In genomic region chr12:70706806-70707628, GRCm38 (mm10) we compare ENCODE assay signal across 12 mouse cellular contexts.
A peak's percentile ranks its signal among the peaks of the same experiment; 100 is the strongest.
DNase-seq lines count a peak whose midpoint lies in the region; ATAC-seq lines count a peak whose summit lies in the region.
"Had no signal": no experiment of that assay in that cellular context is flagged by ENCODE, and none has a peak within 500 bp of the region (broad histone marks: within the 10 kb centered on the region; RNA-seq: fewer than 3 reads in every experiment).

No protein-coding gene starts in this region.

- H3K9me3 ChIP-seq in embryonic facial prominence, embryonic 13.5 days: no peaks in the 10 kb centered on the region
- H3K9me3 ChIP-seq in embryonic facial prominence, embryonic 10.5 days: no peaks in the 10 kb centered on the region
- no peaks in the 10 kb centered on the region for H3K9me3 ChIP-seq in midbrain, embryonic 11.5 days (ENCODE audit: control insufficient read depth, low read length)
- no peaks in the 10 kb centered on the region for H3K9me3 ChIP-seq in midbrain, embryonic 10.5 days (replicated peaks)
- H3K9me3 ChIP-seq in liver, embryonic 12.5 days (replicated peaks): no peaks in the 10 kb centered on the region
- H3K9me3 ChIP-seq in hindbrain, embryonic 14.5 days (ENCODE audit: control insufficient read depth, low read length): no peaks in the 10 kb centered on the region
- H3K9me3 ChIP-seq: hindbrain, embryonic 10.5 days; midbrain, embryonic 15.5 days; neural tube, embryonic 13.5 days had no signal

- H3K4me3 ChIP-seq in embryonic facial prominence, embryonic 13.5 days: no peak overlapping the region
- no peak overlapping the region for H3K4me3 ChIP-seq in embryonic facial prominence, embryonic 10.5 days
- no peak overlapping the region for H3K4me3 ChIP-seq in midbrain, embryonic 11.5 days (ENCODE audit: low read depth, low read length)
- H3K4me3 ChIP-seq in midbrain, embryonic 10.5 days: no peak overlapping the region
- H3K4me3 ChIP-seq in liver, embryonic 12.5 days: no peak overlapping the region
- no peak overlapping the region for H3K4me3 ChIP-seq in hindbrain, embryonic 14.5 days (replicated peaks; ENCODE audit: low read length)
- H3K4me3 ChIP-seq: hindbrain, embryonic 10.5 days; midbrain, embryonic 15.5 days; neural tube, embryonic 13.5 days had no signal

- ATAC-seq in embryonic facial prominence, embryonic 13.5 days (ENCODE audit: insufficient number of reproducible peaks, insufficient read depth, low FRiP score, low TSS enrichment, low read depth): no peak
- ATAC-seq in midbrain, embryonic 11.5 days (ENCODE audit: low FRiP score): no peak
- peak; percentile 21; the same call in 1 of the 2 replicates for ATAC-seq in liver, embryonic 12.5 days
- no peak for ATAC-seq in hindbrain, embryonic 14.5 days (ENCODE audit: low FRiP score)
- ATAC-seq: midbrain, embryonic 15.5 days had no signal

- H3K36me3 ChIP-seq in embryonic facial prominence, embryonic 13.5 days: no peaks in the 10 kb centered on the region
- no peaks in the 10 kb centered on the region for H3K36me3 ChIP-seq in embryonic facial prominence, embryonic 10.5 days (replicated peaks)
- H3K36me3 ChIP-seq in midbrain, embryonic 11.5 days (ENCODE audit: control insufficient read depth, insufficient read depth, low read length): no peaks in the 10 kb centered on the region
- H3K36me3 ChIP-seq in midbrain, embryonic 10.5 days: no peaks in the 10 kb centered on the region
- H3K36me3 ChIP-seq in liver, embryonic 12.5 days: no peaks in the 10 kb centered on the region
- H3K36me3 ChIP-seq in hindbrain, embryonic 14.5 days (replicated peaks; ENCODE audit: control insufficient read depth, insufficient read depth): no peaks in the 10 kb centered on the region
- H3K36me3 ChIP-seq: hindbrain, embryonic 10.5 days; midbrain, embryonic 15.5 days; neural tube, embryonic 13.5 days had no signal

- no peak overlapping the region for H3K9ac ChIP-seq in embryonic facial prominence, embryonic 13.5 days
- no peak overlapping the region for H3K9ac ChIP-seq in midbrain, embryonic 11.5 days (ENCODE audit: low read length)
- H3K9ac ChIP-seq in liver, embryonic 12.5 days: no peak overlapping the region
- no peak overlapping the region for H3K9ac ChIP-seq in hindbrain, embryonic 14.5 days
- H3K9ac ChIP-seq: midbrain, embryonic 15.5 days; neural tube, embryonic 13.5 days had no signal

- peak overlapping the region; percentile 35; the same call in 1 of the 2 replicates for H3K27ac ChIP-seq in embryonic facial prominence, embryonic 13.5 days
- no peak overlapping the region for H3K27ac ChIP-seq in embryonic facial prominence, embryonic 10.5 days (replicated peaks)
- no peak overlapping the region for H3K27ac ChIP-seq in midbrain, embryonic 11.5 days (ENCODE audit: low read depth, low read length)
- no peak overlapping the region; the same call in 1 of the 2 replicates for H3K27ac ChIP-seq in midbrain, embryonic 10.5 days (replicated peaks)
- no peak overlapping the region for H3K27ac ChIP-seq in liver, embryonic 12.5 days
- no peak overlapping the region for H3K27ac ChIP-seq in hindbrain, embryonic 14.5 days
- H3K27ac ChIP-seq: hindbrain, embryonic 10.5 days; midbrain, embryonic 15.5 days; neural tube, embryonic 13.5 days had no signal

- no peak for DNase-seq in embryonic facial prominence, embryonic 10.5 days (ENCODE audit: low spot score)
- DNase-seq in midbrain, embryonic 11.5 days (ENCODE audit: low spot score, missing footprints): peak; percentile 80
- no peak for DNase-seq in midbrain, embryonic 10.5 days (ENCODE audit: low spot score)
- DNase-seq in urinary bladder, postnatal 14 days (ENCODE audit: low spot score): peak; percentile 68
- DNase-seq in gastrocnemius, adult 18-20 months (ENCODE audit: low spot score): no peak
- DNase-seq in hindbrain, embryonic 14.5 days (ENCODE audit: low spot score): no peak
- DNase-seq: right cerebral cortex, adult 18-20 months had no signal

- WGBS in embryonic facial prominence, embryonic 13.5 days: 82% methylated on average over 11 of the region's 11 CpGs
- 87% methylated on average over 11 of the region's 11 CpGs for WGBS in embryonic facial prominence, embryonic 10.5 days
- WGBS in midbrain, embryonic 11.5 days: 84% methylated on average over 11 of the region's 11 CpGs
- 87% methylated on average over 11 of the region's 11 CpGs for WGBS in midbrain, embryonic 10.5 days
- WGBS in liver, embryonic 12.5 days (ENCODE audit: insufficient replicate concordance): 65% methylated on average over 11 of the region's 11 CpGs
- WGBS in hindbrain, embryonic 14.5 days: 88% methylated on average over 11 of the region's 11 CpGs

- H3K27me3 ChIP-seq in embryonic facial prominence, embryonic 13.5 days: no peaks in the 10 kb centered on the region
- H3K27me3 ChIP-seq in embryonic facial prominence, embryonic 10.5 days (replicated peaks; ENCODE audit: low read depth, poor library complexity, severe bottlenecking): no peaks in the 10 kb centered on the region
- H3K27me3 ChIP-seq in midbrain, embryonic 11.5 days (ENCODE audit: control insufficient read depth, insufficient read depth, low read length): no peaks in the 10 kb centered on the region
- no peaks in the 10 kb centered on the region for H3K27me3 ChIP-seq in midbrain, embryonic 10.5 days (ENCODE audit: low read depth, poor library complexity, severe bottlenecking)
- H3K27me3 ChIP-seq in liver, embryonic 12.5 days (replicated peaks): no peaks in the 10 kb centered on the region
- H3K27me3 ChIP-seq in hindbrain, embryonic 14.5 days (ENCODE audit: control insufficient read depth, insufficient read depth, low read length): no peaks in the 10 kb centered on the region
- H3K27me3 ChIP-seq: midbrain, embryonic 15.5 days; neural tube, embryonic 13.5 days had no signal

- H3K4me2 ChIP-seq in embryonic facial prominence, embryonic 13.5 days: no peak overlapping the region
- H3K4me2 ChIP-seq in midbrain, embryonic 11.5 days: no peak overlapping the region
- no peak overlapping the region for H3K4me2 ChIP-seq in liver, embryonic 12.5 days
- no peak overlapping the region for H3K4me2 ChIP-seq in hindbrain, embryonic 14.5 days (replicated peaks)
- H3K4me2 ChIP-seq: midbrain, embryonic 15.5 days; neural tube, embryonic 13.5 days had no signal

- peaks cover 17% of the 10 kb centered on the region for H3K4me1 ChIP-seq in embryonic facial prominence, embryonic 13.5 days
- H3K4me1 ChIP-seq in embryonic facial prominence, embryonic 10.5 days: peaks cover 9% of the 10 kb centered on the region
- H3K4me1 ChIP-seq in midbrain, embryonic 11.5 days (ENCODE audit: control insufficient read depth, insufficient read depth, low read length): no peaks in the 10 kb centered on the region
- 0 out of 2 replicates have a peak, but pooled peaks cover 4% of the 10 kb centered on the region for H3K4me1 ChIP-seq in midbrain, embryonic 10.5 days
- no peaks in the 10 kb centered on the region for H3K4me1 ChIP-seq in liver, embryonic 12.5 days
- no peaks in the 10 kb centered on the region for H3K4me1 ChIP-seq in hindbrain, embryonic 14.5 days (replicated peaks; ENCODE audit: control insufficient read depth, insufficient read depth, low read length)
- H3K4me1 ChIP-seq: midbrain, embryonic 15.5 days; neural tube, embryonic 13.5 days had no signal

Comparison
In these comparisons a context has a peak if more than half of its experiments do, and no peak if none do; other contexts are left out.
1. DNase-seq: peak in midbrain, embryonic 11.5 days (single experiment) and urinary bladder, postnatal 14 days (single experiment); none in embryonic facial prominence, embryonic 10.5 days (single experiment), midbrain, embryonic 10.5 days (single experiment), gastrocnemius, adult 18-20 months (single experiment) and hindbrain, embryonic 14.5 days (single experiment).